In genomic region chr15:79322281-79322990, GRCm38 (mm10) we compare ENCODE assay signal across 8 mouse cellular contexts. TPM values are rescaled to one million over a fixed set of nuclear protein-coding genes. Genes with fewer than 3 reads are reported as not detected.
A peak's percentile ranks its signal among the peaks of the same experiment; 100 is the strongest.
DNase-seq lines count a peak whose midpoint lies in the region; ATAC-seq and TF ChIP-seq lines count a peak whose summit lies in the region.

No protein-coding gene starts in this region.

- DNase-seq in heart, adult 9 months (ENCODE audit: low spot score in 2 of 2) = no peak
- DNase-seq in CH12.LX (ENCODE audit: extremely low read depth) = peak; percentile 86
- DNase-seq in splenic B cell, adult 2 months (ENCODE audit: low read depth, low spot score) = peak; percentile 49
- DNase-seq in spleen, postnatal 14 days (ENCODE audit: low spot score in 2 of 2) = no peak
- DNase-seq in midbrain, embryonic 14.5 days = no peak
- no peak for DNase-seq in urinary bladder, postnatal 25 days (ENCODE audit: low spot score)

- H3K4me1 ChIP-seq in heart, embryonic 15.5 days (replicated peaks) = peaks cover 54% of the 10 kb centered on the region
- H3K4me1 ChIP-seq in CH12.LX (ENCODE audit: control insufficient read depth in 1 of 2, insufficient read depth in 2 of 2) = peaks cover 25 to 69% of the 10 kb centered on the region in 2 experiments
- H3K4me1 ChIP-seq in midbrain, embryonic 14.5 days (ENCODE audit: control insufficient read depth, insufficient read depth, low read length) = peaks cover 23% of the 10 kb centered on the region

- peak; percentile 6 for TF ChIP-seq RAD21 in CH12.LX (IDR thresholded peaks at IDR 0.05; ENCODE audit: low read depth, low read length)

- no peaks in the 10 kb centered on the region for H3K27me3 ChIP-seq in heart, embryonic 15.5 days
- H3K27me3 ChIP-seq in CH12.LX (replicated peaks) = no peaks in the 10 kb centered on the region
- H3K27me3 ChIP-seq in splenic B cell, adult 2 months (ENCODE audit: control insufficient read depth, insufficient read depth, low read length, poor library complexity, severe bottlenecking) = no peaks in the 10 kb centered on the region
- no peaks in the 10 kb centered on the region for H3K27me3 ChIP-seq in midbrain, embryonic 14.5 days (ENCODE audit: control insufficient read depth, insufficient read depth, low read length)

- no peaks in the 10 kb centered on the region for H3K9me3 ChIP-seq in heart, embryonic 15.5 days (replicated peaks)
- no peaks in the 10 kb centered on the region for H3K9me3 ChIP-seq in CH12.LX (replicated peaks; ENCODE audit: low read length)
- H3K9me3 ChIP-seq in midbrain, embryonic 14.5 days (ENCODE audit: control insufficient read depth, low read length) = no peaks in the 10 kb centered on the region

- dilution Hi-C loops in CH12.LX (cut with MboI; ENCODE audit: extremely low pct_ligation_motif_present, extremely low pct_unique_long_range_greater_than_20kb, low sequenced_read_pairs) = no loop called here

- H3K4me3 ChIP-seq in heart, embryonic 15.5 days = no peak overlapping the region
- H3K4me3 ChIP-seq in CH12.LX (replicated peaks in 1 of 3; ENCODE audit: low read depth in 2 of 3, low read length in 2 of 3, poor library complexity in 1 of 3) = peak overlapping the region; percentile 39 to 50 (median 40)
- no peak overlapping the region for H3K4me3 ChIP-seq in midbrain, embryonic 14.5 days (replicated peaks; ENCODE audit: low read depth, low read length)

- no peak for ATAC-seq in heart, embryonic 15.5 days (replicated peaks; ENCODE audit: insufficient number of reproducible peaks, insufficient read depth, low FRiP score, low read depth)
- ATAC-seq in inflammation-experienced regulatory T-cells, adult 6 months = peak; percentile 53
- no peak for ATAC-seq in midbrain, embryonic 14.5 days (ENCODE audit: low FRiP score, low TSS enrichment)

- H3K4me2 ChIP-seq in heart, embryonic 15.5 days = 0 out of 2 replicates have a peak overlapping the region, but pooled peaks have one; percentile 13
- peak overlapping the region; percentile 77 for H3K4me2 ChIP-seq in CH12.LX (ENCODE audit: insufficient read depth, low read depth, poor library complexity, severe bottlenecking)
- no peak overlapping the region for H3K4me2 ChIP-seq in midbrain, embryonic 14.5 days (ENCODE audit: low read length)

- peak overlapping the region; percentile 83 for H3K27ac ChIP-seq in heart, embryonic 15.5 days
- peak overlapping the region; percentile 97 for H3K27ac ChIP-seq in CH12.LX (ENCODE audit: insufficient read depth, low read depth)
- H3K27ac ChIP-seq in midbrain, embryonic 14.5 days (replicated peaks; ENCODE audit: low read depth, low read length) = no peak overlapping the region

- TF ChIP-seq CTCF in CH12.LX (conservative IDR thresholded peaks at IDR 0.05 in 1 of 2, IDR thresholded peaks at IDR 0.05 in 1 of 2; ENCODE audit: low read depth in 2 of 2, low read length in 2 of 2) = no peak

- H3K36me3 ChIP-seq in heart, embryonic 15.5 days = no peaks in the 10 kb centered on the region
- peaks cover 20 to 31% of the 10 kb centered on the region in 2 experiments for H3K36me3 ChIP-seq in CH12.LX (replicated peaks in 1 of 2; ENCODE audit: control insufficient read depth in 1 of 2, insufficient read depth in 1 of 2, low read length in 1 of 2)
- H3K36me3 ChIP-seq in splenic B cell, adult 2 months (ENCODE audit: control insufficient read depth, insufficient read depth, low read length, poor library complexity, severe bottlenecking) = no peaks in the 10 kb centered on the region
- peaks cover 3% of the 10 kb centered on the region; the same call in 1 of the 2 replicates for H3K36me3 ChIP-seq in midbrain, embryonic 14.5 days (ENCODE audit: control insufficient read depth, insufficient read depth, low read length)

- peak; percentile 79 for TF ChIP-seq POLR2A in CH12.LX (IDR thresholded peaks at IDR 0.05; ENCODE audit: low read depth, low read length)

- peak; percentile 61 for TF ChIP-seq EP300 in CH12.LX (IDR thresholded peaks at IDR 0.05; ENCODE audit: low read length)

- WGBS in heart, embryonic 15.5 days = 41% methylated on average over 11 of the region's 11 CpGs
- WGBS in midbrain, embryonic 14.5 days = 81% methylated on average over 11 of the region's 11 CpGs

- peaks cover 27% of the 10 kb centered on the region for H3K79me2 ChIP-seq in CH12.LX (replicated peaks; ENCODE audit: control insufficient read depth, extremely low read depth, insufficient read depth, poor library complexity, severe bottlenecking)

- no peak overlapping the region for H3K9ac ChIP-seq in heart, embryonic 15.5 days
- H3K9ac ChIP-seq in CH12.LX (ENCODE audit: insufficient read depth, low read depth) = peak overlapping the region; percentile 18
- no peak overlapping the region for H3K9ac ChIP-seq in midbrain, embryonic 14.5 days (replicated peaks; ENCODE audit: low read length)

- in situ Hi-C loops in CH12.LX (cut with MboI; ENCODE audit: low pct_ligation_motif_present, low pct_unique_long_range_greater_than_20kb, low sequenced_read_pairs) = loop anchor here (5.0 kb wide), 1 partner anchor 35 kb away; the partner anchor contains the start of gene Baiap2l2

TF ChIP-seq in CH12.LX, 34 proteins besides CTCF, POLR2A, EP300 and RAD21 (continues in another document):
- peak; percentile 53; the same call in 1 of the 2 replicates for TF ChIP-seq SIN3A (IDR thresholded peaks at IDR 0.05; ENCODE audit: low read length)
- no peak for TF ChIP-seq GABPA (IDR thresholded peaks at IDR 0.05; ENCODE audit: insufficient replicate concordance, low read depth, low read length)
- TF ChIP-seq NRF1 (IDR thresholded peaks at IDR 0.05; ENCODE audit: low read depth, low read length) = 0 out of 2 replicates have a peak, but pooled peaks have one; percentile 13
- peak; percentile 21 for TF ChIP-seq SMC3 (IDR thresholded peaks at IDR 0.05; ENCODE audit: low read depth, low read length)
- TF ChIP-seq MYC (IDR thresholded peaks at IDR 0.05; ENCODE audit: low read depth, low read length) = peak; percentile 85; the same call in 1 of the 2 replicates
- TF ChIP-seq ZMIZ1 (IDR thresholded peaks at IDR 0.05; ENCODE audit: low read depth, low read length) = peak; percentile 61; the same call in 1 of the 2 replicates
- TF ChIP-seq KAT2A (IDR thresholded peaks at IDR 0.05; ENCODE audit: insufficient replicate concordance, low read length) = no peak
- no peak for TF ChIP-seq POLR2AphosphoS2 (IDR thresholded peaks at IDR 0.05; ENCODE audit: low read depth, low read length)
- TF ChIP-seq MAZ (IDR thresholded peaks at IDR 0.05; ENCODE audit: low read depth, low read length) = no peak
- TF ChIP-seq JUND (conservative IDR thresholded peaks at IDR 0.05; ENCODE audit: low read depth, low read length) = 0 out of 2 replicates have a peak, but pooled peaks have one; percentile 31
- peak; percentile 26; the same call in 1 of the 2 replicates for TF ChIP-seq MXI1 (IDR thresholded peaks at IDR 0.05; ENCODE audit: low read depth, low read length)
- TF ChIP-seq NELFE (IDR thresholded peaks at IDR 0.05; ENCODE audit: low read depth, low read length) = peak; percentile 26; the same call in 1 of the 2 replicates
- no peak; the same call in 1 of the 2 replicates for TF ChIP-seq CHD2 (IDR thresholded peaks at IDR 0.05; ENCODE audit: low read length)
- no peak for TF ChIP-seq UBTF (IDR thresholded peaks at IDR 0.05; ENCODE audit: low read depth, low read length)
- TF ChIP-seq ETS1 (conservative IDR thresholded peaks at IDR 0.05; ENCODE audit: low read depth, low read length) = peak; percentile 65
- TF ChIP-seq ELF1 (IDR thresholded peaks at IDR 0.05; ENCODE audit: low read depth, low read length) = peak; percentile 43; the same call in 1 of the 2 replicates
- no peak for TF ChIP-seq E2F4 (IDR thresholded peaks at IDR 0.05; ENCODE audit: insufficient replicate concordance, low read depth, low read length)
- peak; percentile 84 for TF ChIP-seq TCF12 (IDR thresholded peaks at IDR 0.05; ENCODE audit: low read depth, low read length)
- TF ChIP-seq IRF4 (IDR thresholded peaks at IDR 0.05; ENCODE audit: low read depth, low read length) = peak; percentile 65
- TF ChIP-seq BHLHE40 (IDR thresholded peaks at IDR 0.05; ENCODE audit: low read depth, low read length) = peak; percentile 75
- peak; percentile 60; the same call in 1 of the 2 replicates for TF ChIP-seq MEF2A (IDR thresholded peaks at IDR 0.05; ENCODE audit: borderline replicate concordance, low read depth, low read length)
- 0 out of 2 replicates have a peak, but pooled peaks have one; percentile 27 for TF ChIP-seq CHD1 (IDR thresholded peaks at IDR 0.05; ENCODE audit: low read depth, low read length)
- TF ChIP-seq MAX (IDR thresholded peaks at IDR 0.05; ENCODE audit: low read length) = peak; percentile 78
- TF ChIP-seq HCFC1 (IDR thresholded peaks at IDR 0.05; ENCODE audit: low read depth, low read length) = peak; percentile 35; the same call in 1 of the 2 replicates
- no peak for TF ChIP-seq ZC3H11A (IDR thresholded peaks at IDR 0.05; ENCODE audit: low read depth, low read length)

RNA-seq across cellular contexts. Expression of gene Pla2g6, which starts 5.8 kb away (rescaled TPM):
- 9.9 and 13.5 TPM in 2 replicates for polyA plus RNA-seq in heart, embryonic 15.5 days (2015; fragmentation: Nextera tagmentation; extraction: Ambion mirVana)
- 18.7 and 20.9 TPM in 2 replicates for total RNA-seq in CH12.LX (2012; rRNA removed)
- total RNA-seq in CH12.LX (2014; rRNA removed) = 9.1 and 9.3 TPM in 2 replicates
- polyA plus RNA-seq in CH12.LX (2012; ENCODE audit: insufficient read length, low read depth) = 12.7 and 14.8 TPM in 2 replicates
- 10 to 100 TPM; 12.5 to 18.4 (median 15.1) TPM for polyA plus RNA-seq in inflammation-experienced regulatory T-cells, adult 6 months (2017; shearing (Covaris generic))
- polyA plus RNA-seq in midbrain, embryonic 14.5 days (2014; fragmentation: Nextera tagmentation; extraction: Ambion mirVana) = 26.0 and 28.2 TPM in 2 replicates

RNA-seq across cellular contexts. Expression of gene Maff, which starts 24.0 kb away (rescaled TPM):
- polyA plus RNA-seq in heart, embryonic 15.5 days (2015; fragmentation: Nextera tagmentation; extraction: Ambion mirVana) = 3.5 and 3.8 TPM in 2 replicates
- total RNA-seq in CH12.LX (2012; rRNA removed) (9.3 and 15.4 TPM in 2 replicates), CH12.LX (2014; rRNA removed) (7.6 and 9.2 TPM in 2 replicates)
- 9.7 and 10.5 TPM in 2 replicates for polyA plus RNA-seq in CH12.LX (2012; ENCODE audit: insufficient read length, low read depth)
- 1 to 10 TPM in 2 of 3 experiments, under 1 TPM in 1; 0.84 to 5.5 (median 1.5) TPM for polyA plus RNA-seq in inflammation-experienced regulatory T-cells, adult 6 months (2017; shearing (Covaris generic))
- 1.0 and 1.2 TPM in 2 replicates for polyA plus RNA-seq in midbrain, embryonic 14.5 days (2014; fragmentation: Nextera tagmentation; extraction: Ambion mirVana)

RNA-seq across cellular contexts. Expression of gene Baiap2l2, which starts 37.1 kb away (rescaled TPM):
- polyA plus RNA-seq in heart, embryonic 15.5 days (2015; fragmentation: Nextera tagmentation; extraction: Ambion mirVana) = 9.8 and 9.9 TPM in 2 replicates
- total RNA-seq in CH12.LX (2012; rRNA removed) (0.21 and 1.5 TPM in 2 replicates), CH12.LX (2014; rRNA removed) (not detected in 2 replicates)
- polyA plus RNA-seq in CH12.LX (2012; ENCODE audit: insufficient read length, low read depth) = 0.84 and 1.2 TPM in 2 replicates
- polyA plus RNA-seq in inflammation-experienced regulatory T-cells, adult 6 months (2017; shearing (Covaris generic)) = 1 to 10 TPM in 1 of 3 experiments, under 1 TPM in 1, not detected in 1; 0.21 to 1.6 TPM
- polyA plus RNA-seq in midbrain, embryonic 14.5 days (2014; fragmentation: Nextera tagmentation; extraction: Ambion mirVana) = 1.9 and 2.0 TPM in 2 replicates

Comparison
In these comparisons a context has a peak if more than half of its experiments do, and no peak if none do; other contexts are left out.
1. H3K4me3 ChIP-seq: peak in CH12.LX (3 of 3); none in heart, embryonic 15.5 days (single experiment) and midbrain, embryonic 14.5 days (single experiment).
2. DNase-seq: peak in CH12.LX (single experiment) and splenic B cell, adult 2 months (single experiment); none in heart, adult 9 months (0 of 2), spleen, postnatal 14 days (0 of 2), midbrain, embryonic 14.5 days (single experiment) and urinary bladder, postnatal 25 days (single experiment).